Mouse (Mus musculus): ENCODE results near the gene Ppp5c.

DNA sequence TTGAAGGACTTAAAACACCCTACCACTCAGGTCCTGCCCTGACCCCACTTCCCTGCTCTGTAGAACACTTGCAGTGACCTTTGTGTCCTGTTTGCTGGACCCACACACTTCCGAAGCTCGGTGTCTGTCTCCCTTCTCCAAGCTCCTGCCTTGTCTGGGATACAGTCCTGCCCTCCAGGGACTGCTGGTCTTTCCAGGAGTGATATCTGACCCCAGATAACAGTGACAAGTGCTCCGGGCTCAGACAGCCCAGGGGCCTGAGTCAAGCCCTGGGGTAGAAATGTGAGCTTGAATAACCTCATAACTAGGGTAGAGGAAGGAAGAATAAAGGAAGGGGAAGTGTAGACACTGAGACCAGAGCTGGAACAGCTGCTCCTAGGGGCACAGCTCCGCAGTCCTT lies 4.0 kb downstream of the Ppp5c start:
- TF ChIP-seq CTCF (IDR thresholded peaks at IDR 0.05; ENCODE audit: borderline replicate concordance, insufficient read depth, low read length) (no peak), POLR2A (IDR thresholded peaks at IDR 0.05; ENCODE audit: low read depth, low read length) (no peak)
